Mouse (Mus musculus) hindbrain, embryonic 15.5 days (tissue): ENCODE measurements around the gene Adh5. TPM values are rescaled to one million over a fixed set of nuclear protein-coding genes. Genes with fewer than 3 reads are reported as not detected.
"Not testable (repeated sequence)": the region's sequence is repeated elsewhere in the genome, so short reads cannot be mapped to it uniquely, and the experiment has no call there.

ENCODE experiments used
- ATAC-seq: fragments of 200-750 bp; cut with Nextera tagmentation; 2 replicates; pipeline ENCODE4 v1.8.0; 2017; ENCODE audit warnings: low read depth, moderate number of reproducible peaks, moderate TSS enrichment; ENCODE audit not compliant: low FRiP score
- H3K27ac ChIP-seq: fragments of 300-500 bp; sonication (generic); replicated peaks from 2 replicates; pipeline ENCODE4 v1.5.1; 2015; ENCODE audit warnings: mild to moderate bottlenecking, inconsistent platforms
- H3K27me3 ChIP-seq: fragments of 300-500 bp; sonication (generic); 2 replicates; pipeline ENCODE4 v1.6.1; 2015; ENCODE audit warnings: control low read depth, inconsistent platforms
- H3K36me3 ChIP-seq: fragments of 300-500 bp; sonication (generic); 2 replicates; pipeline ENCODE4 v1.6.1; 2015; ENCODE audit warnings: control low read depth, inconsistent platforms
- H3K4me1 ChIP-seq: fragments of 300-500 bp; sonication (generic); replicated peaks from 2 replicates; pipeline ENCODE4 v1.6.1; 2015; ENCODE audit warnings: control low read depth, inconsistent platforms
- H3K4me2 ChIP-seq: fragments of 300-500 bp; sonication (generic); 2 replicates; pipeline ENCODE4 v1.6.1; 2015; ENCODE audit warnings: moderate library complexity, mild to moderate bottlenecking, inconsistent platforms
- H3K4me3 ChIP-seq: fragments of 300-500 bp; sonication (generic); 2 replicates; pipeline ENCODE4 v1.5.1; 2015; ENCODE audit warnings: mild to moderate bottlenecking, inconsistent platforms
- H3K9ac ChIP-seq: fragments of 300-500 bp; sonication (generic); 2 replicates; pipeline ENCODE4 v1.6.1; 2015; ENCODE audit warnings: inconsistent platforms
- H3K9me3 ChIP-seq: fragments of 300-500 bp; sonication (generic); 2 replicates; pipeline ENCODE4 v1.6.1; 2016; ENCODE audit warnings: control low read depth, inconsistent platforms
- WGBS: fragments of 180-500 bp; shearing (Covaris S2); methylation state at CpG from one replicate; pipeline ENCODE4 v1.1.7; 2015; 5-methylcytosine and 5-hydroxymethylcytosine counted together
- polyA plus RNA-seq: library from polyadenylated mRNA; unstranded; fragments of >200 nt; fragmentation: Nextera tagmentation; extraction: Ambion mirVana; gene quantifications from 2 replicates; pipeline ENCODE4 v1.2.1, GENCODE M21; 2015

The Adh5 gene
- polyA plus RNA-seq, 1 experiment from 2014 or later: 186 TPM

DNA sequence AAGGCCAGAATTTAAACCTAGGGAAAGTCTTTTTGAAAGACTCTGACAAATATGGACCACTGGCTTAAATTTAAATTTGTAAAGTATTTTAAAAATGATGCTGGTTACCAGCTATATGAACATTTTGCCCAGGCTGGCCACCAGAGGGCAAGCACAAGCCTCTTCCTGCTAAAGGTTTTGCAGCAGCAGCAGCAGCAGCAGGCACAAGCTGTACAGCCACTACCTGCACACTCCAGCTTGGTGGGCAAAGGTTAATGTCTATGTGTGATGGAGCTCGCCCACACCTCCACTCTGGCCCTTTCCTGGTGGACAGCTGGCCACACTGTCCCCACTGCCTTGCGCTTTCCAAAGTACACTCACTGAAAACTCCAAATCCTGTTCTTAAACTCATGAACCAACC, 20.2 kb downstream of the Adh5 start:
- Histone ChIP-seq H3K27me3 (no peaks in the 10 kb centered on the region), H3K36me3 (peaks cover 68% of the 10 kb centered on the region), H3K27ac (no peak overlapping the region), H3K4me1 (no peaks in the 10 kb centered on the region), H3K9ac (no peak overlapping the region), H3K4me3 (no peak overlapping the region), H3K9me3 (no peaks in the 10 kb centered on the region), H3K4me2 (no peak overlapping the region)
- whole genome bisulfite sequencing: 90% methylated on average over 2 of the region's 2 CpGs
- no peak for ATAC-seq

DNA sequence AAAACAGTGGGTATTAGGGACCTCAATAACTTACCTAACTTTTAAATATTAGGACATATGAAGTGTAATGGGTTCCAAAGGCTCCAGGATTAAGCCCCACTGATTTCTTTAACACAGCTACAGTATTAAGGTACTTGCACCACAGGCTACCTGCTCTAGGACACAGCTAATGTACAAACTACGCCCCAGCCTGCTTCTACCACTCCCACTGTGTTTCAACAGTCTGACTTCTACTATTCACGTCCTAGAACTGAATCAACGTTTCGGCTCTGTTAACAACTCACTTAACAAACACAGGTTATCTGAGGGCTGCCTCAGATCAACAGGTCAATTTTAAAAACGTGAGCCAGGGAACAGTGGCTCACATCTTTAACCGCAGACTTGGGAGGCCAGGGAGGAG, 20.9 kb downstream of the Adh5 start:
- no peak overlapping the region for H3K4me3 ChIP-seq
- peaks cover 69% of the 10 kb centered on the region for H3K36me3 ChIP-seq
- no peak overlapping the region for H3K4me2 ChIP-seq
- H3K9me3 ChIP-seq: no peaks in the 10 kb centered on the region
- no peak for ATAC-seq
- no peak overlapping the region for H3K9ac ChIP-seq
- no peak overlapping the region for H3K27ac ChIP-seq
- 92% methylated on average over 6 of the region's 6 CpGs for WGBS
- H3K27me3 ChIP-seq: no peaks in the 10 kb centered on the region
- H3K4me1 ChIP-seq: no peaks in the 10 kb centered on the region

DNA sequence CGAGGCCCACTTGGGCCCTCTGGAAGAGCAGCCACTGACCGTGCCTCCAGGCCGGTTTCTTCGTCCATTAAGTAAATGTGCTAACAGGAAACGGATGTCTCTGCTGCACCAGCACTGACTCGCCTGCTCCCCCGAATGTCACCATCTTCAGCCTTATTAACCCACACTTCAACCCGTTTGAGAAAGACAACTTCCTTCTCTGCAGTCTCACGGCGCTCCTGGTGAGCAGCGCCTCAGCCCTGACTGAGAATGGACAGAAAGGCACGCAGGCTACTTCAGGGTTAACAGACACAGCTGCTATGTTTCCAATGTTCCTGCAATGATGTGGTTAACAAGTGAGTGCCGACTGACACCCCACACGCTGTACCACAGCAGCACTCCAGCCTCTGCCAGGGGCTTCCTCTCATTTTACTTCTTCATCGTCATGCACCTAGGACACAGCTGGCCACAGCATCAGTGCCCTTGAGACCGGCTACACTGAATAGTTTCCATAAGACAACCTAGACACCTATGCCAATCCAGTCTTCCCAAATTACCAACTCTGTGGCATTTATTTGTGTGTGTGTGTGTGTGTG, 21.8 kb downstream of the Adh5 start:
- ATAC-seq: no peak
- Histone ChIP-seq H3K4me2 (no peak overlapping the region), H3K27me3 (no peaks in the 10 kb centered on the region), H3K4me3 (no peak overlapping the region), H3K9ac (no peak overlapping the region), H3K27ac (no peak overlapping the region), H3K9me3 (no peaks in the 10 kb centered on the region), H3K36me3 (peaks cover 69% of the 10 kb centered on the region), H3K4me1 (no peaks in the 10 kb centered on the region)
- 83% methylated on average over 16 of the region's 16 CpGs for WGBS

DNA sequence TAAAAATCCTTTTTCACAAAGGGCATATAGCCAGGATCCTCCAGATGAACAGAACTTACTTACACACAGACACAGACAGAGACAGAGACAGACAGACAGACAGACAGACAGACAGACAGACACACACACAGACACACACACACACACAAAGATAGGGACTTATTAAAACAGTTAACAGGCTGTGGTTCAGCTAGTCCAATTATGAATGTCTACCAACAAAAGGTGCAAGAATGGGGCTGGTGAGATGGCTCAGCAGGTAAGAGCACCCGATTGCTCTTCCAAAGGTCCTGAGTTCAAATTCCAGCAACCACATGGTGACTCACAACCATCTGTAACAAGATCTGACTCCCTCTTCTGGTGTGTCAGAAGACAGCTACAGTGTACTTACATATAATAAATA, 23.8 kb downstream of the Adh5 start:
- H3K36me3 ChIP-seq: peaks cover 58% of the 10 kb centered on the region
- not testable (repeated sequence) for H3K9ac ChIP-seq, H3K27me3 ChIP-seq, ATAC-seq, H3K9me3 ChIP-seq, H3K4me2 ChIP-seq, H3K4me1 ChIP-seq, H3K27ac ChIP-seq, H3K4me3 ChIP-seq
- WGBS: 87% methylated on average over 1 of the region's 1 CpGs

DNA sequence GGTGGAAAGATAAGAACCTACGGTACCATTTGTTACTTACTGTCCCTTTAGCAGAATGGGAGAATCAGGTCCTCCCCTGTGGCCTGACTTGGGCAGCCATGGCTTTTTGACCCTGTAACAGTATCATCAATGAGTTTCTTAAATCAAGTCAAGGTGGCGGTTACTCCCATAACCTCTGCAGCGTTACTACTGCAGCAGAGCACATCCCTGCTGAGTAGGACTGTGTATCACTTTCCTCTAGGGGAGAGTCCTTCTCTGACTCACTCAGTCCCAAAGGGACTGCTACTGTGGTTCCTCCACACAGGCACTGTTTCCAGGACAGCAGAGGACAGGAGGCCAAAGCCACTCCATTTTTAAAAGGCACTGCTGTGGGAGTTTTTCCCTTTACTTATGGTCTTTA, 28.2 kb downstream of the Adh5 start:
- WGBS: 91% methylated on average over 3 of the region's 3 CpGs
- no peak for ATAC-seq
- Histone ChIP-seq H3K27ac (no peak overlapping the region), H3K36me3 (peaks cover 31% of the 10 kb centered on the region; the same call in 1 of the 2 replicates), H3K4me3 (no peak overlapping the region), H3K27me3 (no peaks in the 10 kb centered on the region), H3K4me2 (no peak overlapping the region), H3K9me3 (no peaks in the 10 kb centered on the region), H3K9ac (no peak overlapping the region), H3K4me1 (no peaks in the 10 kb centered on the region)

GRCm38 (mm10) chr3:138479489-138479888, 36.6 kb downstream of the Adh5 start:
- WGBS: 98% methylated on average over 8 of the region's 8 CpGs
- H3K27ac ChIP-seq: no peak overlapping the region
- H3K4me2 ChIP-seq: no peak overlapping the region
- no peak overlapping the region for H3K4me3 ChIP-seq
- no peaks in the 10 kb centered on the region for H3K4me1 ChIP-seq
- peaks cover 20% of the 10 kb centered on the region for H3K36me3 ChIP-seq
- no peaks in the 10 kb centered on the region for H3K9me3 ChIP-seq
- no peak overlapping the region for H3K9ac ChIP-seq
- no peak for ATAC-seq
- H3K27me3 ChIP-seq: no peaks in the 10 kb centered on the region

DNA sequence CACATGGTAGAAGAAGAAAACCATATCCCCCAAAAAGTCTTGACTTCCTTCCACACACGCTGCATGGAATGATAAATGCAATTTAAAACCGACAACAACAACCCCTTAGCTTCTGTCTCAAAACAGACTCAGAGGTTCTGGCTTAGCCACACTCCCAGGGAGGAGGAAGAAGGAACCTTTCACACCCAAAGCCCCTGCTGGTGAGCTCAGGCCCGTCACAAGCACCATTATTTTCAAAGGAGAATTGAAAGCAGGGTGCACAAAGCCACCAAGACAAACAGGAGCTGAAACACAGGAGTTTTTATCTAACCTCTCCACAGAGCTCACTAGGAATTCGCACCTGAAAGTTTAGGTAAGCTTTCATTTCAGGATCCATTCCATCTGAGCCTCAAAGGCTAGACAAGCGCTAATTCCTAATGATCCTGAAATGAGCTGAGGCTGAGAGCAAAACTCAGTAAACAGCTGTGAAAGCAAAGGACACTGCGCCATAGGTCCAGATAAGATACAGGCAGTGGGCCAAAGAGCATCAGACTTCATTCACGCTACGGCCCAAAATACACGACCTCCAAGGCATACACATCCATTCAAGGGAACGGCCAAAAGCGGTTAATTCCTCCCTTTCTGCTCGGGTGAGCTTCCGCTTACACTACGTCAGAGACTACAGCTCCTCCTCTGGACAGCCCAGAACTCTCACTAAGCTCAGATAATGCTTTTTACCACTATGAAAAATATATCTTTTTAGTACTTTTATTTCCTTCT, 38.8 kb downstream of the Adh5 start:
- WGBS: 55% methylated on average over 14 of the region's 14 CpGs

GRCm38 (mm10) chr3:138483240-138483639, 40.3 kb downstream of the Adh5 start:
- Histone ChIP-seq H3K4me3 (no peak overlapping the region), H3K4me1 (peaks cover 12% of the 10 kb centered on the region), H3K36me3 (peaks cover 28% of the 10 kb centered on the region), H3K27me3 (no peaks in the 10 kb centered on the region), H3K9me3 (no peaks in the 10 kb centered on the region), H3K27ac (no peak overlapping the region), H3K4me2 (no peak overlapping the region), H3K9ac (no peak overlapping the region)
- 90% methylated on average over 2 of the region's 2 CpGs for WGBS
- ATAC-seq: no peak

More for the DNA sequence above, 38.8 kb downstream of the Adh5 start:
- Histone ChIP-seq H3K4me2 (no peak overlapping the region), H3K27me3 (no peaks in the 10 kb centered on the region), H3K9me3 (no peaks in the 10 kb centered on the region), H3K9ac (no peak overlapping the region), H3K36me3 (peaks cover 32% of the 10 kb centered on the region), H3K4me3 (no peak overlapping the region), H3K4me1 (no peaks in the 10 kb centered on the region), H3K27ac (no peak overlapping the region)
- no peak for ATAC-seq

GRCm38 (mm10) chr3:138488584-138489326, 45.9 kb downstream of the Adh5 start:
- Histone ChIP-seq H3K4me1 (peaks cover 16% of the 10 kb centered on the region), H3K9ac (peak overlapping the region; percentile 86), H3K27me3 (no peaks in the 10 kb centered on the region), H3K4me2 (peak overlapping the region; percentile 56), H3K27ac (peak overlapping the region; percentile 85), H3K4me3 (peak overlapping the region; percentile 89), H3K9me3 (no peaks in the 10 kb centered on the region), H3K36me3 (peaks cover 13% of the 10 kb centered on the region)
- WGBS: under 1% methylated on average over 60 of the region's 61 CpGs
- ATAC-seq: no peak

GRCm38 (mm10) chr3:138489327-138490033, 46.6 kb downstream of the Adh5 start, which contains the start of gene Metap1:
Gene Metap1 (minus strand): TSS chr3:138489515.
- ATAC-seq: peak; percentile 99
- Histone ChIP-seq H3K9me3 (no peaks in the 10 kb centered on the region), H3K9ac (peak within 1 kb of the TSS; percentile 86), H3K4me1 (peaks cover 16% of the 10 kb centered on the region), H3K27ac (peak within 1 kb of the TSS; percentile 85), H3K4me2 (peak within 1 kb of the TSS; percentile 56), H3K27me3 (no peaks in the 10 kb centered on the region), H3K4me3 (peak within 1 kb of the TSS; percentile 89), H3K36me3 (peaks cover 12% of the 10 kb centered on the region)
- WGBS: under 1% methylated on average over 40 of the region's 65 CpGs

GRCm38 (mm10) chr3:138490034-138490337, 47.1 kb downstream of the Adh5 start:
- Histone ChIP-seq H3K4me2 (peak overlapping the region; percentile 56), H3K4me1 (peaks cover 16% of the 10 kb centered on the region), H3K9ac (peak overlapping the region; percentile 86), H3K9me3 (no peaks in the 10 kb centered on the region), H3K4me3 (peak overlapping the region; percentile 89), H3K27ac (peak overlapping the region; percentile 85; the same call in 1 of the 2 replicates), H3K36me3 (peaks cover 8% of the 10 kb centered on the region; the same call in 1 of the 2 replicates), H3K27me3 (no peaks in the 10 kb centered on the region)
- WGBS: 31% methylated on average over 6 of the region's 6 CpGs
- no peak for ATAC-seq

DNA sequence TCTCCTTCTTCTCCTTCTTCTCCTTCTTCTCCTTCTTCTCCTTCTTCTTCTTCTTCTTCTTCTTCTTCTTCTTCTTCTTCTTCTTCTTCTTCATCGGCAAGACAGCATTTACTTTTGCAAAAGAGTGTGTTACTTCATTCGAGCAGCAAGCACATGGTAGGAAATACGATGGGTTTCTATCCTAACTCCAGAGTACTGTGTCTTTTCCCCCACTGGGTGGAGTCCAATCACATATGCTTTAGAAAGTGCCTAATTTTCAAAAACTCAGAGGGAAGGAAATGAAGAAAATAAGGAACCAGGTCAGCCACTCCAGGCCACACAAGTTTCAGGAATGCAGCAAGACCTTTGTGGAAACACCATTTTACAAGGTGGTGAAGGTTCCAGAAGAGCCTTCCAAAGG, 50.8 kb downstream of the Adh5 start:
- no peak for ATAC-seq
- 89% methylated on average over 3 of the region's 3 CpGs for WGBS

More for the DNA sequence above, 50.8 kb downstream of the Adh5 start:
- Histone ChIP-seq H3K27ac (no peak overlapping the region), H3K4me1 (no peaks in the 10 kb centered on the region), H3K36me3 (no peaks in the 10 kb centered on the region), H3K4me3 (no peak overlapping the region), H3K9me3 (no peaks in the 10 kb centered on the region), H3K27me3 (no peaks in the 10 kb centered on the region), H3K9ac (no peak overlapping the region), H3K4me2 (no peak overlapping the region)
